Mouse (Mus musculus) thymus, postnatal 25 days (tissue): ENCODE data around the gene Gm10718.
"Not testable (repeated sequence)": the region's sequence is repeated elsewhere in the genome, so short reads cannot be mapped to it uniquely, and the experiment has no call there.

Source experiments
- DNase-seq: peaks from one replicate; pipeline ENCODE4 v3.0.0; 2022

Gene Gm10718

DNA sequence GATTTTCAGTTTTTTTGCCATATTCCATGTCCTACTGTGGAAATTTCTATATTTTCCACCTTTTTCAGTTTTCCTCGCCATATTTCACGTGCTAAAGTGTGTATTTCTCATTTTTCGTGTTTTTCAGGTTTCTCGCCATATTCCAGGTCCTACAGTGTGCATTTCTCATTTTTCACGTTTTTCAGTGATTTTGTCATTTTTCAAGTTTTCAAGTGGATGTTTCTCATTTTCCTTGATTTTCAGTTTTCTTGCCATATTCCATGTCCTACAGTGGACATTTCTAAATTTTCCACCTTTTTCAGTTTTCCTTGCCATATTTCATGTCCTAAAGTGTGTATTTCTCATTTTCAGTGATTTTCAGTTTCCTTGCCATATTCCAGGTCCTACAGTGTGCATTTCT, 2.8 kb downstream of the Gm10718 start:
- not testable (repeated sequence) for DNase-seq

GRCm38 (mm10) chr9:3026741-3027140, 3.4 kb downstream of the Gm10718 start:
- DNase-seq: not testable (repeated sequence)

DNA sequence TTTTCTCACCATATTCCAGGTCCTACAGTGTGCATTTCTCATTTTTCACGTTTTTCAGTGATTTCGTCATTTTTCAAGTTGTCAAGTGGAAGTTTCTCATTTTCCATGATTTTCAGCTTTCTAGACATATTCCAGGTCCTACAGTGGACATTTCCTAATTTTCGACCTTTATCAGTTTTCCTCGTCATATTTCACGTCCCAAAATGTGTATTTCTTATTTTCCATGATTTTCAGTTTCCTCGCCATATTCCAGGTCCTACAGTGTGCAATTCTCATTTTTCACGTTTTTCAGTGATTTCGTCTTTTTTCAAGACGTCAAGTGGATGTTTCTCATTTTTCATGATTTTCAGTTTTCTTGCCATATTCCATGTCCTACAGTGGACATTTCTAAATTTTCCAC, 3.9 kb downstream of the Gm10718 start:
- DNase-seq: not testable (repeated sequence)

DNA sequence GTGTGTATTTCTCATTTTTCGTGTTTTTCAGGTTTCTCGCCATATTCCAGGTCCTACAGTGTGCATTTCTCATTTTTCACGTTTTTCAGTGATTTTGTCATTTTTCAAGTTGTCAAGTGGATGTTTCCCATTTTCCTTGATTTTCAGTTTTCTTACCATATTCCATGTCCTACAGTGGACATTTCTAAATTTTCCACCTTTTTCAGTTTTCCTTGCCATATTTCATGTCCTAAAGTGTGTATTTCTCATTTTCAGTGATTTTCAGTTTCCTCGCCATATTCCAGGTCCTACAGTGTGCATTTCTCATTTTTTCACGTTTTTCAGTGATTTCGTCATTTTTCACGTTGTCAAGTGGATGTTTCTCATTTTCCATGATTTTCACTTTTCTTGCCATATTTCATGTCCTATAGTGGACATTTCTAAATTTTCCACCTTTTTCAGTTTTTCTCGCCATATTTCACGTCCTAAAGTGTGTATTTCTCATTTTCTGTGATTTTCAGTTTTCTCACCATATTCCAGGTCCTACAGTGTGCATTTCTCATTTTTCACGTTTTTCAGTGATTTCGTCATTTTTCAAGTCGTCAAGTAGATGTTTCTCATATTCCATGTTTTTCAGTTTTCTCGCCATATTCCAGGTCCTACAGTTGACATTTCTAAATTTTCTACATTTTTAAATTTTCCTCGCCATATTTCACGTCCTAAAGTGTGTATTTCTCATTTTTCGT, 6.1 kb downstream of the Gm10718 start:
- peak; percentile 16 for DNase-seq

DNA sequence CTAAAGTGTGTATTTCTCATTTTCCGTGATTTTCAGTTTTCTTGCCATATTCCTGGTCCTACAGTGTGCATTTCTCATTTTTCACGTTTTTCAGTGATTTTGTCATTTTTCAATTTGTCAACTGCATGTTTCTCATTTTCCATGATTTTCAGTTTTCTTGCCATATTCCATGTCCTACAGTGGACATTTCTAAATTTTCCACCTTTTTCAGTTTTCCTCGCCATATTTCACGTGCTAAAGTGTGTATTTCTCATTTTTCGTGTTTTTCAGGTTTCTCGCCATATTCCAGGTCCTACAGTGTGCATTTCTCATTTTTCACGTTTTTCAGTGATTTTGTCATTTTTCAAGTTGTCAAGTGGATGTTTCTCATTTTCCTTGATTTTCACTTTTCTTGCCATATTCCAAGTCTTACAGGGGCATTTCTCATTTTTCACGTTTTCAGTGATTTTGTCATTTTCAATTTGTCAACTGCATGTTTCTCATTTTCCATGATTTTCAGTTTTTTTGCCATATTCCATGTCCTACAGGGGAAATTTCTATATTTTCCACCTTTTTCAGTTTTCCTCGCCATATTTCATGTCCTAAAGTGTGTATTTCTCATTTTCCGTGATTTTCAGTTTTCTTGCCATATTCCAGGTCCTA, 7.5 kb downstream of the Gm10718 start:
- not testable (repeated sequence) for DNase-seq

GRCm38 (mm10) chr9:3034299-3034698, 11.0 kb downstream of the Gm10718 start, which contains the start of gene Gm17535:
Gene Gm17535 (plus strand): TSS chr9:3034599.
- DNase-seq: not testable (repeated sequence)

DNA sequence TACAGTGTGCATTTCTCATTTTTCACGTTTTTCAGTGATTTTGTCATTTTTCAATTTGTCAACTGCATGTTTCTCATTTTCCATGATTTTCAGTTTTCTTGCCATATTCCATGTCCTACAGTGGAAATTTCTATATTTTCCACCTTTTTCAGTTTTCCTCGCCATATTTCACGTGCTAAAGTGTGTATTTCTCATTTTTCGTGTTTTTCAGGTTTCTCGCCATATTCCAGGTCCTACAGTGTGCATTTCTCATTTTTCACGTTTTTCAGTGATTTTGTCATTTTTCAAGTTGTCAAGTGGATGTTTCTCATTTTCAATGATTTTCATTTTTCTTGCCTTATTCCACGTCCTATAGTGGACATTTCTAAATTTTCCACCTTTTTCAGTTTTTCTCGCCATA, 13.2 kb downstream of the Gm10718 start, which contains the start of gene Gm10715:
Gene Gm10715 (plus strand): TSS at position 301 of the 400 bp plus-strand sequence.
- DNase-seq: not testable (repeated sequence)

GRCm38 (mm10) chr9:3038161-3038560, 14.8 kb downstream of the Gm10718 start:
- not testable (repeated sequence) for DNase-seq
